Mouse (Mus musculus): ENCODE measurements at regions not wholly inside any gene's neighbourhood (a gene's known extent, or its start where the extent isn't known, plus 50 kb on each side); places are given as distances from the start of the nearest gene placed in this dataset.

- peak; percentile 88 for ATAC-seq (replicated peaks; ENCODE audit: poor library complexity, severe bottlenecking)
Observed at GRCm38 (mm10) chr3:65891594-65891993, 66.5 kb downstream of the Ccnl1 start.

GRCm38 (mm10) chr3:65891139-65891538, 66.9 kb downstream of the Ccnl1 start:
- peak; percentile 78 for ATAC-seq (replicated peaks; ENCODE audit: poor library complexity, severe bottlenecking)

GRCm38 (mm10) chr3:65888921-65889320, 69.1 kb downstream of the Ccnl1 start:
- no peak for ATAC-seq (replicated peaks; ENCODE audit: poor library complexity, severe bottlenecking)

- ATAC-seq (replicated peaks; ENCODE audit: poor library complexity, severe bottlenecking) = no peak
Observed at GRCm38 (mm10) chr3:65884571-65885011, 73.5 kb downstream of the Ccnl1 start.

- peak; percentile 43 for ATAC-seq (replicated peaks; ENCODE audit: poor library complexity, severe bottlenecking)
Observed at GRCm38 (mm10) chr3:65882123-65882522, 75.9 kb downstream of the Ccnl1 start.
